Mouse (Mus musculus) limb, embryonic 14.5 days (tissue): ENCODE measurements around the gene Abcc5. TPM values are rescaled to one million over a fixed set of nuclear protein-coding genes. Genes with fewer than 3 reads are reported as not detected.
A peak's percentile ranks its signal among the peaks of the same experiment; 100 is the strongest.

Source experiments
- ATAC-seq: fragments of 200-750 bp; cut with Nextera tagmentation; 2 replicates; pipeline ENCODE4 v1.8.0; 2017; ENCODE audit warnings: low read depth, moderate number of reproducible peaks, moderate TSS enrichment; ENCODE audit not compliant: low FRiP score
- DNase-seq: peaks from one replicate; pipeline ENCODE4 v3.0.0-alpha.2; 2015; ENCODE audit warnings: low spot score
- H3K27ac ChIP-seq: fragments of 300-500 bp; sonication (generic); replicated peaks from 2 replicates; pipeline ENCODE4 v1.5.1; 2014; ENCODE audit warnings: low read depth, mild to moderate bottlenecking, low read length, moderate library complexity, mixed read lengths
- H3K27me3 ChIP-seq: fragments of 300-500 bp; sonication (generic); 2 replicates; pipeline ENCODE4 v1.6.1; 2014; ENCODE audit warnings: low read length, mixed read lengths; ENCODE audit not compliant: control insufficient read depth, insufficient read depth
- H3K36me3 ChIP-seq: fragments of 300-500 bp; sonication (generic); 2 replicates; pipeline ENCODE4 v1.6.1; 2014; ENCODE audit warnings: mild to moderate bottlenecking, low read length, moderate library complexity, mixed read lengths; ENCODE audit not compliant: control insufficient read depth, insufficient read depth
- H3K4me1 ChIP-seq: fragments of 300-500 bp; sonication (generic); 2 replicates; pipeline ENCODE4 v1.6.1; 2014; ENCODE audit warnings: antibody characterized with exemption, low read length, mixed read lengths; ENCODE audit not compliant: control insufficient read depth, insufficient read depth
- H3K4me2 ChIP-seq: fragments of 300-500 bp; sonication (generic); replicated peaks from 2 replicates; pipeline ENCODE4 v1.6.1; 2014; ENCODE audit warnings: low read depth, mild to moderate bottlenecking, low read length, moderate library complexity; ENCODE audit not compliant: severe bottlenecking
- H3K4me3 ChIP-seq: fragments of 300-500 bp; sonication (generic); replicated peaks from 2 replicates; pipeline ENCODE4 v1.5.1; 2014; ENCODE audit warnings: low read length
- H3K9ac ChIP-seq: fragments of 300-500 bp; sonication (generic); 2 replicates; pipeline ENCODE4 v1.6.1; 2014; ENCODE audit warnings: mild to moderate bottlenecking, low read depth, low read length, moderate library complexity; ENCODE audit not compliant: severe bottlenecking
- H3K9me3 ChIP-seq: fragments of 300-500 bp; sonication (generic); 2 replicates; pipeline ENCODE4 v1.6.1; 2016; ENCODE audit warnings: low read length; ENCODE audit not compliant: control insufficient read depth
- POLR2A ChIP-seq: fragments of 200-500 bp; IDR thresholded peaks from 2 replicates; pipeline ENCODE4 v1.8.0; 2012; ENCODE audit warnings: inconsistent platforms, mild to moderate bottlenecking, moderate library complexity, borderline replicate concordance; ENCODE audit not compliant: insufficient read depth, insufficient read length; ENCODE audit errors: extremely low read depth
- WGBS: fragments of 180-500 bp; shearing (Covaris S2); extraction: QIAGEN DNeasy Blood & Tissue Kit; methylation state at CpG from one replicate; pipeline ENCODE4 v1.1.7; 2014; 5-methylcytosine and 5-hydroxymethylcytosine counted together
- polyA plus RNA-seq, 2 experiments: library from polyadenylated mRNA; depleted of rRNA in 1 of 2; stranded (reverse) in 1 of 2; unstranded in 1 of 2; fragments of >200 nt; fragmentation: Nextera tagmentation in 1 of 2; extraction: Ambion mirVana in 1 of 2; gene quantifications; 2 replicates each; pipeline versions ENCODE4 v1.2.1 to v1.2.3; 2012 to 2014

The Abcc5 gene
- polyA plus RNA-seq, 2 experiments, result 73.1 to 223 TPM

DNA sequence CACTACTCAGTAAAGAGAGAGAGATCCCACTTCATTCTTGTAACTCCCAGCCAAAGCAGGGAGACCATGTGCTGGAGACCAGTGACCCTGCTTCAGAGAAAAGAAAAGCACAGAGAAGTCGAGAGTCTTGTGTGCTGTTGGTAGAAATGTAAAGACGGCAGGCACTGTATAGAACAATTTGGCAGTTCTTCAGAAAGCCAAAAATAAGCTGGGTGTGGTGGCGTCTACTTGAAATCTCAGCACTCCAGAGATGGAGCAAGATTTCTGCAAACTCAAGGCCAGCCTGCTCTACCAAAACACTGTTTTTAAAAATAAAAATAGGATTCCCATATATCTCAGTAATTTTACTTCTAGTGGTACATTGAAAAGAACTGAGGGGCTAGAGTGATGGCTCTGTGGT lies 10.1 kb upstream of the Abcc5 start:
- DNase-seq (no peak), ATAC-seq (no peak)
- Histone ChIP-seq H3K4me2 (no peak overlapping the region), H3K9me3 (no peaks in the 10 kb centered on the region), H3K27me3 (no peaks in the 10 kb centered on the region), H3K4me3 (no peak overlapping the region), H3K4me1 (no peaks in the 10 kb centered on the region), H3K9ac (no peak overlapping the region), H3K36me3 (no peaks in the 10 kb centered on the region), H3K27ac (no peak overlapping the region)
- no peak for TF ChIP-seq POLR2A
- 84% methylated on average over 3 of the region's 3 CpGs for WGBS

GRCm38 (mm10) chr16:20429328-20429727 lies 3.1 kb upstream of the Abcc5 start:
- no peaks in the 10 kb centered on the region for H3K36me3 ChIP-seq
- DNase-seq (no peak), ATAC-seq (no peak)
- H3K4me1 ChIP-seq, result peaks cover 11% of the 10 kb centered on the region
- no peak overlapping the region for H3K27ac ChIP-seq
- H3K4me2 ChIP-seq, result no peak overlapping the region
- no peaks in the 10 kb centered on the region for H3K9me3 ChIP-seq
- 88% methylated on average over 5 of the region's 5 CpGs for WGBS
- no peak overlapping the region for H3K4me3 ChIP-seq
- TF ChIP-seq POLR2A, result no peak
- no peak overlapping the region for H3K9ac ChIP-seq
- no peaks in the 10 kb centered on the region for H3K27me3 ChIP-seq

DNA sequence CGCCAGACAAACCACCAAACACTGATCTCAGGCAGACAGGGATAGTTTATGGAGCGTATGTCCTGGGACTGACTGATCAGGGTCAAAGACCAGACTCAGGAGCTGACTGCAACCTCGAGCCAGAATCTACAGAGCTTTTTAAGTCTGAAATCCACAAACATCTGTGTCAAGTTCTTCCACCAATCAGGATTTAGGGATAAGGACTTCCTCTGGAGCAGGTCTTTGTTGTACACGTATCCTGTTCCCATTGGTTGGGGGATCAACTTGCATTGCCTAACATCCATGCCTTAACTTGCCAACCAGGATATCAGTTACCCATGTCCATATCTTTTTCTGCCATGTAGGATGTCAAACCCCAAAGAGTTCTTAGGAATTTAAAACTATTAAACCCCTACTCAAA lies 1.4 kb upstream of the Abcc5 start:
- TF ChIP-seq POLR2A, result no peak
- Histone ChIP-seq H3K27ac (no peak overlapping the region), H3K36me3 (no peaks in the 10 kb centered on the region), H3K4me1 (peaks cover 13% of the 10 kb centered on the region), H3K9ac (no peak overlapping the region), H3K9me3 (no peaks in the 10 kb centered on the region), H3K27me3 (no peaks in the 10 kb centered on the region), H3K4me3 (no peak overlapping the region), H3K4me2 (no peak overlapping the region)
- no peak for ATAC-seq
- DNase-seq, result no peak
- WGBS, result 77% methylated on average over 4 of the region's 4 CpGs

- 41% methylated on average over 10 of the region's 10 CpGs for WGBS
- no peak overlapping the region for H3K27ac ChIP-seq
- no peak for ATAC-seq
- H3K4me3 ChIP-seq, result peak overlapping the region; percentile 79
- no peak for DNase-seq
- peaks cover 12% of the 10 kb centered on the region for H3K36me3 ChIP-seq
- H3K4me1 ChIP-seq, result peaks cover 13% of the 10 kb centered on the region
- no peak for TF ChIP-seq POLR2A
- no peaks in the 10 kb centered on the region for H3K9me3 ChIP-seq
- H3K4me2 ChIP-seq, result peak overlapping the region; percentile 52
- H3K9ac ChIP-seq, result peak overlapping the region; percentile 80
- H3K27me3 ChIP-seq, result no peaks in the 10 kb centered on the region
These were observed 1.2 kb downstream of the Abcc5 start for GRCm38 (mm10) chr16:20424719-20425650.

- Histone ChIP-seq H3K27ac (no peak overlapping the region), H3K36me3 (peaks cover 16% of the 10 kb centered on the region), H3K9ac (no peak overlapping the region), H3K9me3 (no peaks in the 10 kb centered on the region), H3K27me3 (no peaks in the 10 kb centered on the region), H3K4me2 (peak overlapping the region; percentile 5; the same call in 1 of the 2 replicates), H3K4me3 (no peak overlapping the region), H3K4me1 (peaks cover 13% of the 10 kb centered on the region)
- ATAC-seq (no peak), DNase-seq (peak; percentile 3)
- TF ChIP-seq POLR2A, result no peak
- whole genome bisulfite sequencing, result 90% methylated on average over 7 of the region's 7 CpGs
These were observed 1.9 kb downstream of the Abcc5 start for GRCm38 (mm10) chr16:20424226-20424663.
